Mouse (Mus musculus): ENCODE data around the gene Ypel2.

DNA sequence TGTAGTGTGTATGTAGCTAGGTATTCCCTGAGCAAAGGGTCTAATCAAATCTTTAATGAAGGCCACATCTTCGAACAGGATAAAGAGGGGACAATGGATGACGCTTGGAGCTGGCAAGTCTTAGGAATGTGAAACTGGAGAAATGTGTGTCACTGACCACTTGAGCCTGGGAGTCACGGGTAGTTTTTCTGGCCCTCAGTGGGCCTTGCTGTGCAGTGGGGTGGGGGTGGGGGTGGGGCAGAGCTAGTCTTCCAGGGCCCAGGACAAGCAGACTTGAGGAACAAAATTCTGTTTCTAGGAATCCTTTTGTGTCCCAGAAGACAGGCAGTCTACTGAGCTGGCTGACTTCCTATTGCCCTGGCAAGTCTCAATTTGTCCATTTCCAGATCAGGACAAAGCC lies 55.0 kb downstream of the Ypel2 start:
- TF ChIP-seq CTCF (IDR thresholded peaks at IDR 0.05; ENCODE audit: borderline replicate concordance, control insufficient read depth, extremely low read depth, insufficient read depth, low read length, poor library complexity): no peak
- no peak for TF ChIP-seq POLR2A (IDR thresholded peaks at IDR 0.05; ENCODE audit: control insufficient read depth, extremely low read depth, insufficient read depth, low read length, poor library complexity)

Measured in thymus, adult 2 months (tissue).